Mouse (Mus musculus): ENCODE data around the gene Mindy4. TPM values are rescaled to one million over a fixed set of nuclear protein-coding genes. Genes with fewer than 3 reads are reported as not detected.

Mindy4 gene
- polyA plus RNA-seq, 1 experiment from 2014 or later: 1.4 TPM

- ATAC-seq (ENCODE audit: low read depth): peak; percentile 60
- peak; percentile 52 for DNase-seq
- 19% methylated on average over 5 of the region's 5 CpGs for WGBS (ENCODE audit: insufficient replicate concordance)
These were observed 153.0 kb downstream of the Mindy4 start for GRCm38 (mm10) chr6:55356017-55356703.

GRCm38 (mm10) chr6:55356976-55357635 is 153.9 kb downstream of the Mindy4 start:
- DNase-seq (no peak), ATAC-seq (ENCODE audit: low read depth) (no peak)
- Histone ChIP-seq H3K36me3 (no peaks in the 10 kb centered on the region), H3K4me2 (no peak overlapping the region), H3K9ac (peak overlapping the region; percentile 34), H3K27ac (peak overlapping the region; percentile 78), H3K27me3 (no peaks in the 10 kb centered on the region), H3K4me3 (replicated peaks) (no peak overlapping the region), H3K9me3 (replicated peaks) (no peaks in the 10 kb centered on the region), H3K4me1 (replicated peaks) (peaks cover 67% of the 10 kb centered on the region)
- 72% methylated on average over 5 of the region's 5 CpGs for WGBS (ENCODE audit: insufficient replicate concordance)

More at GRCm38 (mm10) chr6:55356017-55356703, 153.0 kb downstream of the Mindy4 start:
- H3K36me3 ChIP-seq: no peaks in the 10 kb centered on the region
- peak overlapping the region; percentile 36; the same call in 1 of the 2 replicates for H3K9ac ChIP-seq
- H3K4me1 ChIP-seq (replicated peaks): peaks cover 66% of the 10 kb centered on the region
- no peaks in the 10 kb centered on the region for H3K9me3 ChIP-seq (replicated peaks)
- H3K27me3 ChIP-seq: no peaks in the 10 kb centered on the region
- no peak overlapping the region for H3K4me3 ChIP-seq (replicated peaks)
- H3K4me2 ChIP-seq: 0 out of 2 replicates have a peak overlapping the region, but pooled peaks have one; percentile 9
- peak overlapping the region; percentile 78 for H3K27ac ChIP-seq

DNA sequence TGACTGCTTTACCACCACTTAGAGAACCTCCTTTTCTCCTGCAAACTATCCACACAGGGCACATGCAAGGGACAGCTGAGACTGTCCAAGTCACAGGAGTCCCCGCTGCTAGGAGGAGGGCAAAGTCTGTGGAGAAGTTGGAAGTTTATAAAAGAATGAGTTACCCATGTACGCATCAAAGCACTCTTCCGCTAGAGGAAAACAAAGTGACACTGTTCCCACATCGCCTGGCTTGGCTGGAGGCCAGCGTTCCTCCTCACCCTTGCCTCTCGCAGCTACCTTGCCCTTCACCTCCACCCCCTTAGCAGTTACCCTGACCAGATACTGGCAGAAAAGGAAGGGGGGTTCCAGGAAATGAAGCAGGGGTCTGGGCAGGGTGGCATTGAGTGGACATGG is 154.5 kb downstream of the Mindy4 start:
- Histone ChIP-seq H3K4me3 (replicated peaks) (no peak overlapping the region), H3K4me2 (no peak overlapping the region), H3K9me3 (replicated peaks) (no peaks in the 10 kb centered on the region), H3K27me3 (no peaks in the 10 kb centered on the region), H3K9ac (peak overlapping the region; percentile 34; the same call in 1 of the 2 replicates), H3K36me3 (no peaks in the 10 kb centered on the region), H3K27ac (peak overlapping the region; percentile 78), H3K4me1 (replicated peaks) (peaks cover 72% of the 10 kb centered on the region)
- ATAC-seq (ENCODE audit: low read depth): no peak
- DNase-seq: no peak
- 68% methylated on average over 6 of the region's 6 CpGs for WGBS (ENCODE audit: insufficient replicate concordance)

DNA sequence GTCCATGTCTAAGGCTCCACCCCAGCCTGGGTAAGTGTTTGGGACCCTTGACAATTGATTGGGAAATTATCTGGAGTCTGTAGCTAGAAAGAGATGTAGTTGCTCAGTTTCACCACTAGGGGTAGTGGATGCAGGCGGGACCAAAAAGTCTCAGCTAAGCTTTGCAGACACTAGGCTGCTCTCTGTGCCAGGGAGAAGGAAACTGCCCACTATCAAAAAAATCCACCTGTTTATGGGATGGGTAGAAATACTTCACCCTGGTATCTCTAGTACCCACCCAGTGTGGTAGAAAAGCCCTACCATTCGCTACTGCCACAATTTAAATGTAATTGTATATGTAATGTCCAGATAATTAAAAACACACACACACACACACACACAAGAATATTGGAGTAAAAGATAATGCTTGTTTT is 155.6 kb downstream of the Mindy4 start:
- Histone ChIP-seq H3K9me3 (replicated peaks) (no peaks in the 10 kb centered on the region), H3K27ac (peak overlapping the region; percentile 84), H3K4me2 (peak overlapping the region; percentile 26), H3K27me3 (no peaks in the 10 kb centered on the region), H3K4me3 (replicated peaks) (no peak overlapping the region), H3K9ac (no peak overlapping the region), H3K36me3 (no peaks in the 10 kb centered on the region), H3K4me1 (replicated peaks) (peaks cover 81% of the 10 kb centered on the region)
- ATAC-seq (ENCODE audit: low read depth) (peak; percentile 95), DNase-seq (peak; percentile 64)
- 9% methylated on average over 2 of the region's 2 CpGs for WGBS (ENCODE audit: insufficient replicate concordance)

DNA sequence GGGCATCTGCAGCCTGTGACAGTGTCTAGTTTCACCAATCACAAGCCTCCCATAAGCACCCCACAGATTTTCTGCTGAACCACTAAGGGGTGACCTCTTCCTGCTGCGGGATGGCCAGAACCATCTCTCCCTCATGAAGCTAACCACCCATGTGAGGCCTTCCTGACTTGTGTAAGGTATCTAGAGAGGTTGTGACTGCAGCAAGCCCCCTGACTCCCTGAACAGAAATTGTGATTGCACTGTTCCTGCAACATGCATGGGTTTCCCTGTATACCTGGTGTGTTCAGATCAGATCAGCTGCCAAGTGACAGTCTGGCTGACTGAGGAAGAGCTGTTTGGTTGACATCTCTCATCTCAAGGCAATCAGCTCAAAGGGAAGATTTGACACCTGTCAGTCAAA is 159.5 kb downstream of the Mindy4 start:
- peak overlapping the region; percentile 11; the same call in 1 of the 2 replicates for H3K27ac ChIP-seq
- no peak for DNase-seq
- WGBS (ENCODE audit: insufficient replicate concordance): 62% methylated on average over 1 of the region's 1 CpGs

GRCm38 (mm10) chr6:55367126-55367525 is 163.9 kb downstream of the Mindy4 start:
- H3K4me3 ChIP-seq (replicated peaks): no peak overlapping the region
- peak; percentile 91 for ATAC-seq (ENCODE audit: low read depth)
- H3K4me2 ChIP-seq: no peak overlapping the region
- H3K27me3 ChIP-seq: no peaks in the 10 kb centered on the region
- no peak for DNase-seq
- no peaks in the 10 kb centered on the region for H3K36me3 ChIP-seq
- peaks cover 57% of the 10 kb centered on the region for H3K4me1 ChIP-seq (replicated peaks)
- H3K9ac ChIP-seq: 0 out of 2 replicates have a peak overlapping the region, but pooled peaks have one; percentile 2
- H3K27ac ChIP-seq: peak overlapping the region; percentile 81
- no peaks in the 10 kb centered on the region; the same call in 1 of the 2 replicates for H3K9me3 ChIP-seq (replicated peaks)

More for the DNA sequence above, 159.5 kb downstream of the Mindy4 start:
- no peak overlapping the region for H3K9ac ChIP-seq
- no peak for ATAC-seq (ENCODE audit: low read depth)
- peaks cover 71% of the 10 kb centered on the region for H3K4me1 ChIP-seq (replicated peaks)
- H3K9me3 ChIP-seq (replicated peaks): no peaks in the 10 kb centered on the region
- H3K36me3 ChIP-seq: no peaks in the 10 kb centered on the region
- no peaks in the 10 kb centered on the region for H3K27me3 ChIP-seq
- no peak overlapping the region for H3K4me2 ChIP-seq
- no peak overlapping the region for H3K4me3 ChIP-seq (replicated peaks)

Small RNA genes lying within 50 kb of the gene (microRNA-seq; reads per million reads assigned to microRNA genes)
- gene Gm25458: not detected

Other genes with a start within 250 kb of the Mindy4 start
- 1.5 and 1.9 TPM in 2 replicates for gene Nod1, start 230.8 kb upstream of the Mindy4 start, polyA plus RNA-seq (2015; fragmentation: Nextera tagmentation; extraction: Ambion mirVana)
- gene Ggct, start 210.4 kb upstream of the Mindy4 start, polyA plus RNA-seq (2015; fragmentation: Nextera tagmentation; extraction: Ambion mirVana): 7.3 and 8.2 TPM in 2 replicates
- 140 and 153 TPM in 2 replicates for gene Gars, start 165.4 kb upstream of the Mindy4 start, polyA plus RNA-seq (2015; fragmentation: Nextera tagmentation; extraction: Ambion mirVana)
- 0.45 and 0.60 TPM in 2 replicates for gene Crhr2, start 70.4 kb upstream of the Mindy4 start, polyA plus RNA-seq (2015; fragmentation: Nextera tagmentation; extraction: Ambion mirVana)
- gene Inmt, start 28.3 kb upstream of the Mindy4 start, polyA plus RNA-seq (2015; fragmentation: Nextera tagmentation; extraction: Ambion mirVana): 0.20 and 0.24 TPM in 2 replicates
- 41.7 and 45.2 TPM in 2 replicates for gene Aqp1, start 133.0 kb downstream of the Mindy4 start, polyA plus RNA-seq (2015; fragmentation: Nextera tagmentation; extraction: Ambion mirVana)
- gene Ghrhr, start 172.9 kb downstream of the Mindy4 start, polyA plus RNA-seq (2015; fragmentation: Nextera tagmentation; extraction: Ambion mirVana): 0.06 and 0.08 TPM in 2 replicates
- gene Adcyap1r1, start 248.6 kb downstream of the Mindy4 start, polyA plus RNA-seq (2015; fragmentation: Nextera tagmentation; extraction: Ambion mirVana): 0.12 and 0.15 TPM in 2 replicates

Measured in liver, embryonic 13.5 days (tissue).